Mouse (Mus musculus): ENCODE results near the gene Tmem87b.

Tmem87b gene

GRCm38 (mm10) chr2:128817786-128818681, at the start of gene Tmem87b:
Gene Tmem87b, plus strand, starts transcription at chr2:128818118.
- peak; percentile 96 for DNase-seq

- peak; percentile 65 for DNase-seq
Measured at GRCm38 (mm10) chr2:128768545-128769247, 49.2 kb upstream of the Tmem87b start.

GRCm38 (mm10) chr2:128770557-128770956, 47.4 kb upstream of the Tmem87b start:
- no peak for DNase-seq

GRCm38 (mm10) chr2:128771048-128771447, 46.9 kb upstream of the Tmem87b start:
- no peak for DNase-seq

GRCm38 (mm10) chr2:128771750-128772338, 46.1 kb upstream of the Tmem87b start:
- no peak for DNase-seq

- no peak for DNase-seq
Measured at GRCm38 (mm10) chr2:128782231-128782630, 35.7 kb upstream of the Tmem87b start.

GRCm38 (mm10) chr2:128783660-128784345, 34.1 kb upstream of the Tmem87b start:
- DNase-seq = peak; percentile 54

GRCm38 (mm10) chr2:128784814-128785213, 33.1 kb upstream of the Tmem87b start:
- no peak for DNase-seq

GRCm38 (mm10) chr2:128786341-128786740, 31.6 kb upstream of the Tmem87b start:
- no peak for DNase-seq

GRCm38 (mm10) chr2:128786795-128787194, 31.1 kb upstream of the Tmem87b start:
- DNase-seq = no peak

GRCm38 (mm10) chr2:128787805-128788204, 30.1 kb upstream of the Tmem87b start:
- no peak for DNase-seq

- DNase-seq = no peak
Measured at GRCm38 (mm10) chr2:128790875-128791614, 26.9 kb upstream of the Tmem87b start.

- DNase-seq = no peak
Measured at GRCm38 (mm10) chr2:128793958-128794357, 24.0 kb upstream of the Tmem87b start.

GRCm38 (mm10) chr2:128796463-128796862, 21.5 kb upstream of the Tmem87b start:
- DNase-seq = no peak

GRCm38 (mm10) chr2:128803441-128803840, 14.5 kb upstream of the Tmem87b start:
- no peak for DNase-seq

GRCm38 (mm10) chr2:128805341-128805740, 12.6 kb upstream of the Tmem87b start:
- no peak for DNase-seq

GRCm38 (mm10) chr2:128806561-128806960, 11.4 kb upstream of the Tmem87b start:
- peak; percentile 30 for DNase-seq

- DNase-seq = no peak
Measured at GRCm38 (mm10) chr2:128812761-128813160, 5.2 kb upstream of the Tmem87b start.

- DNase-seq = no peak
Measured at GRCm38 (mm10) chr2:128816311-128816710, 1.6 kb upstream of the Tmem87b start.

- DNase-seq = no peak
Measured at GRCm38 (mm10) chr2:128816916-128817315, 1.0 kb upstream of the Tmem87b start.

- peak; percentile 91 for DNase-seq
Measured at GRCm38 (mm10) chr2:128817387-128817785, 532 bp upstream of the Tmem87b start.

GRCm38 (mm10) chr2:128818956-128819643, 1.2 kb downstream of the Tmem87b start:
- DNase-seq = peak; percentile 44

Data from kidney, adult 9 months (tissue).